Mouse (Mus musculus): Measurements from ENCODE around the gene Dpf1.

DNA sequence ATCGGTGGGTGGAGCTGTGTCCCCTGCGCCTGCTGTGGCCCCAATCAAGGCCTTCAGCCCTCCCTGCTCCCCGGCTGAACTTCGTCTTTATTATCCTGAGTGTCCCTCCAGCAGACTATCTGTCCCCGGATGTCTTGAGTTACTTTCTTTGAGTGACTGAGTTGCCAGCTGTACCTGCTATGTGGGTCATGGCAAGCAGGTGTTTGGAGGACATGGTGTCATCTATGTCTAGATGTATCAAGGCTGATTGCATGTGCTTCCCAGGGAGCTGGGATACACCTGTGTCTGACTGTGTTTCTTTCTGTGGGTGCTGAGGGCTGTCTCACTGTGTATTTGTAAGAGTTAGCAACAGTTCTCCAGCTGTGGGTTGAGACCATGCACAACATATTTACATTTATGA, 6.0 kb downstream of the Dpf1 start:
- no peak for TF ChIP-seq CTCF (IDR thresholded peaks at IDR 0.05; ENCODE audit: extremely low read depth, insufficient read length, insufficient replicate concordance, low read depth, low read length)
- no peak for TF ChIP-seq POLR2A (IDR thresholded peaks at IDR 0.05; ENCODE audit: low read depth, low read length)
